Mouse (Mus musculus): ENCODE measurements around the gene Olfr698. TPM values are rescaled to one million over a fixed set of nuclear protein-coding genes. Genes with fewer than 3 reads are reported as not detected.
"Not testable (repeated sequence)": the region's sequence is repeated elsewhere in the genome, so short reads cannot be mapped to it uniquely, and the experiment has no call there.

The Olfr698 gene
- total and polyA plus RNA-seq, 2 experiments: not detected

DNA sequence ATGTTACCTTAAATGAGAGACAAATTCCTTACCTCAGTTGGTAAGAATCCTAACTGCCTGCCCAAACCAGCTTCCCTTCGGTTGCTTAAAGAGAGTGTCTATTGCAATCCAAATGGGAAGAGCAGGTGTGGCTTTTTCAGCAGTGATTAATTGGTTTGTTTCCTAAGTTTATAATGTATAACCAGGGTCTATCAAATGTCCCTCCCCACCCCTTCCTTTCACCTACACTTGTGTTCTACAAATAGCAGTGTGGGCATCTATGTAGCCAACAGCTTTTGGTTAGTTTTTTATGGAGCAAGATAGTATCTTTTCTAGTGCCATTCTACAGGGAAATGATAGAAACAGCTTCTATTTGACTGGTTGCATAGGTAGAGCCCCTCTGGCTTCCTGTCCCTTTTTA is 12.9 kb downstream of the Olfr698 start, which contains the start of gene Olfr697:
TSS of gene Olfr697 (minus strand) at position 101 of the 400 bp plus-strand sequence.
- H3K79me2 ChIP-seq (ENCODE audit: control insufficient read depth, insufficient read depth, low read length): no peaks in the 10 kb centered on the region
- no peaks in the 10 kb centered on the region for H3K4me1 ChIP-seq (ENCODE audit: control insufficient read depth, insufficient read depth, low read length)
- no peak for DNase-seq (ENCODE audit: extremely low read depth, low read depth, low spot score)
- H3K36me3 ChIP-seq (ENCODE audit: control insufficient read depth, insufficient read depth, low read length): no peaks in the 10 kb centered on the region
- H3K27ac ChIP-seq (replicated peaks; ENCODE audit: insufficient read depth, low read depth, low read length): no peak within 1 kb of the TSS
- H3K4me3 ChIP-seq (ENCODE audit: insufficient read depth, low read depth, low read length): no peak within 1 kb of the TSS
- no peak for TF ChIP-seq CTCF (IDR thresholded peaks at IDR 0.05; ENCODE audit: low read depth, low read length)
- no peak for TF ChIP-seq POLR2A (IDR thresholded peaks at IDR 0.05; ENCODE audit: extremely low read depth, insufficient read depth, low read length)
- 85% methylated on average over 1 of the region's 1 CpGs for WGBS
- H3K27me3 ChIP-seq (ENCODE audit: control insufficient read depth, insufficient read depth, low read length): no peaks in the 10 kb centered on the region
- H3K9ac ChIP-seq (ENCODE audit: low read depth, low read length): no peak within 1 kb of the TSS

DNA sequence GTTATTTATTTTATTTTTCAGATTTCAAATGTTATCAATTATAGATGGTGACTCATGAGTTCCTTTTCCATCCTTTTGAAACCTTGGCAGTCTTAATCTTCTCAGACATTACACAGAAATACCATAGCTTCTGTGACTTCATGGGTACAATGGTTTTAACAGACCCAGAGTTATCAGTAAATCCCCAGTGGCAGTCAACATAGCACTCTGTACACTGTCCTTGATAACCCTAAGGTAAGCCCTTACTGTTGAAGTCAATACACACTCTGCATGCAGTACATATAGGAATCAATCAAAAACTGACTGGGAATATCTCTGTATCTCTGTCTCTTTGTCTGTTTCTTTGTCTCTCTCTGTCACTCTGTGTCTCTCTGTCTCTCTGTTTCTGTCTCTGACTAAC is 18.2 kb downstream of the Olfr698 start:
- Histone ChIP-seq H3K79me2 (ENCODE audit: control insufficient read depth, insufficient read depth, low read length) (no peaks in the 10 kb centered on the region), H3K36me3 (ENCODE audit: control insufficient read depth, insufficient read depth, low read length) (no peaks in the 10 kb centered on the region), H3K9ac (ENCODE audit: low read depth, low read length) (no peak overlapping the region), H3K4me3 (ENCODE audit: insufficient read depth, low read depth, low read length) (no peak overlapping the region), H3K27me3 (ENCODE audit: control insufficient read depth, insufficient read depth, low read length) (no peaks in the 10 kb centered on the region), H3K27ac (replicated peaks; ENCODE audit: insufficient read depth, low read depth, low read length) (no peak overlapping the region), H3K4me1 (ENCODE audit: control insufficient read depth, insufficient read depth, low read length) (no peaks in the 10 kb centered on the region)
- no peak for DNase-seq (ENCODE audit: extremely low read depth, low read depth, low spot score)
- TF ChIP-seq POLR2A (IDR thresholded peaks at IDR 0.05; ENCODE audit: extremely low read depth, insufficient read depth, low read length) (no peak), CTCF (IDR thresholded peaks at IDR 0.05; ENCODE audit: low read depth, low read length) (no peak)

DNA sequence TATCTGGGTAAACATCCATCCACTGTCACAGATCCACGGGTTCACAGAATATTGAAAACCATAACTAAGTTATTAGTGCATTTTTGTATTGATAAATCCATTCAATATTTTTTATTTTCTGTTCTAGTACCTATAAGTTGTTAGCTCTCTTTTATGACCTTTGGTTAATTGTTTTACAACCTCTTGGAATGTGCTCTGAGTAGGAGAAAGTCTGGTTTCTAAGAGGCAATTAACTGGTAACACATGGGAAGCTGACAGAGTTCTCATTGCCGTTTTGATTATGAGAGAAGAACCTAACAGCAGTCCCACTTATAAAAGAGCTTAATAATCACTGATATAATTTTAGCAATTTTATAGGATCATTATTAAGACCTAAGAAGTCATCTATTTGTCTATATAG is 21.5 kb downstream of the Olfr698 start:
- Histone ChIP-seq H3K9ac (ENCODE audit: low read depth, low read length) (no peak overlapping the region), H3K36me3 (ENCODE audit: control insufficient read depth, insufficient read depth, low read length) (no peaks in the 10 kb centered on the region), H3K79me2 (ENCODE audit: control insufficient read depth, insufficient read depth, low read length) (no peaks in the 10 kb centered on the region), H3K4me3 (ENCODE audit: insufficient read depth, low read depth, low read length) (no peak overlapping the region), H3K27ac (replicated peaks; ENCODE audit: insufficient read depth, low read depth, low read length) (no peak overlapping the region), H3K27me3 (ENCODE audit: control insufficient read depth, insufficient read depth, low read length) (no peaks in the 10 kb centered on the region), H3K4me1 (ENCODE audit: control insufficient read depth, insufficient read depth, low read length) (no peaks in the 10 kb centered on the region)
- 64% methylated on average over 2 of the region's 2 CpGs for WGBS
- no peak for DNase-seq (ENCODE audit: extremely low read depth, low read depth, low spot score)
- TF ChIP-seq POLR2A (IDR thresholded peaks at IDR 0.05; ENCODE audit: extremely low read depth, insufficient read depth, low read length) (no peak), CTCF (IDR thresholded peaks at IDR 0.05; ENCODE audit: low read depth, low read length) (no peak)

DNA sequence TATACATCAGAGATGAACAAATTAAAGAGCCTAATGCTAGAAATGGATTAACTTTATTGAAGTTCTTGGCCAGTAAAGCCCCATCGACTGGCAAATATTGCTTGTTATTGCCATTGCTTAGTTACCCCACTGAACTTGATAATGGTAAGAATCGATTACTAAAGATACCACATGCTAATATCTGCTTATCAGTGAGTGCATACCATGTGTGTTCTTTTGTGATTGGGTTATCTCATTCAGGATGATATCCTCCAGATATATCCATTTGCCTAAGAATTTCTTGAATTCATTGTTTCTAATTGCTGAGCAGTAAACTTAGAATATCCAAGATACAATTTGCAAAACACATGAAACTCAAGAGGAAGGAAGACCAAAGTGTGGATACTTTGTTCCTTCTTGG is 29.5 kb downstream of the Olfr698 start:
- H3K79me2 ChIP-seq (ENCODE audit: control insufficient read depth, insufficient read depth, low read length); H3K27me3 ChIP-seq (ENCODE audit: control insufficient read depth, insufficient read depth, low read length); DNase-seq (ENCODE audit: extremely low read depth, low read depth, low spot score); H3K27ac ChIP-seq (replicated peaks; ENCODE audit: insufficient read depth, low read depth, low read length); H3K9ac ChIP-seq (ENCODE audit: low read depth, low read length); H3K4me3 ChIP-seq (ENCODE audit: insufficient read depth, low read depth, low read length); H3K4me1 ChIP-seq (ENCODE audit: control insufficient read depth, insufficient read depth, low read length); H3K36me3 ChIP-seq (ENCODE audit: control insufficient read depth, insufficient read depth, low read length): not testable (repeated sequence)
- 85% methylated on average over 2 of the region's 2 CpGs for WGBS

DNA sequence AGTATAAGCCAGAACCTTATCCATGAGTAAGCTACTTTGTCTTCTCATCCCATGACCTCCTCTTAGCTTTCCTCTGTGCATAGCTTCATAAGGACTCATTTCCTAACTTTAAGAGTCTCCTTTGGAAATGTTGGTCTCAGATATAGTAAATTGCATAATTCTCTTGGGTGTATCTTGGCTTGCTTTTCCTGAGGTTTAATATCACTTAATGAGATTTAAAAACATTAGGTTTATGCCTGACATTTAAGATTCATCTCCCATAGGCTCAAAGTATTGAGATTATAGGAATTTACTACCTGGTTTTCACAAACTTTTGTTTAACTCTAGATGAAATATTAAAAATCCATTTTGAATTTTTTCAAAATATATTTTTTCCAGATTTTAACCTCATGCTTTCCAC is 38.9 kb downstream of the Olfr698 start, which contains the start of gene Olfr695:
TSS of gene Olfr695 (minus strand) at position 101 of the 400 bp plus-strand sequence.
- TF ChIP-seq CTCF (IDR thresholded peaks at IDR 0.05; ENCODE audit: low read depth, low read length): no peak
- no peak for TF ChIP-seq POLR2A (IDR thresholded peaks at IDR 0.05; ENCODE audit: extremely low read depth, insufficient read depth, low read length)
- Histone ChIP-seq H3K4me3 (ENCODE audit: insufficient read depth, low read depth, low read length) (no peak within 1 kb of the TSS), H3K27me3 (ENCODE audit: control insufficient read depth, insufficient read depth, low read length) (no peaks in the 10 kb centered on the region), H3K79me2 (ENCODE audit: control insufficient read depth, insufficient read depth, low read length) (no peaks in the 10 kb centered on the region), H3K36me3 (ENCODE audit: control insufficient read depth, insufficient read depth, low read length) (no peaks in the 10 kb centered on the region), H3K4me1 (ENCODE audit: control insufficient read depth, insufficient read depth, low read length) (no peaks in the 10 kb centered on the region), H3K27ac (replicated peaks; ENCODE audit: insufficient read depth, low read depth, low read length) (no peak within 1 kb of the TSS), H3K9ac (ENCODE audit: low read depth, low read length) (no peak within 1 kb of the TSS)
- no peak for DNase-seq (ENCODE audit: extremely low read depth, low read depth, low spot score)

DNA sequence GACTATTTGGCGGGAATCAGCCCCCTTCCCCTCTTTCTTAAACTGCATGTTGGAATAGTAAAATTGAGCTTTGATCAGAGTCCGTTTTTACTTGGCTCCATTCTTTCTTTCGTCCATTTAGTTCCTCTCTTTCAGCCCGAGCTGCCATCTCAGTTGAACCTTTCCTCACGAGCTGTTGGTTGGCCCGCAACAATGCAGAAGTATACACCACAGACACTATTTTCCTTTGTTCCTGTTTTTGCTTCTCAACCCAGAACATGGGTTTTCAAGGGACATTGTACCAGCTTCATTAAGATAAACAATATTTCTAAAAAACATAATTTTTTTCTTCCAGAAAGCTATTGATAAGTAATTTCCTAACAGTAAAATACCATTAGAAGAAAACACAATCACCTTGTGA is 43.7 kb downstream of the Olfr698 start:
- WGBS: 89% methylated on average over 6 of the region's 6 CpGs
- H3K4me1 ChIP-seq (ENCODE audit: control insufficient read depth, insufficient read depth, low read length): no peaks in the 10 kb centered on the region
- no peak overlapping the region for H3K9ac ChIP-seq (ENCODE audit: low read depth, low read length)
- H3K79me2 ChIP-seq (ENCODE audit: control insufficient read depth, insufficient read depth, low read length): no peaks in the 10 kb centered on the region
- no peaks in the 10 kb centered on the region for H3K36me3 ChIP-seq (ENCODE audit: control insufficient read depth, insufficient read depth, low read length)
- H3K27ac ChIP-seq (replicated peaks; ENCODE audit: insufficient read depth, low read depth, low read length): no peak overlapping the region
- no peaks in the 10 kb centered on the region for H3K27me3 ChIP-seq (ENCODE audit: control insufficient read depth, insufficient read depth, low read length)
- no peak overlapping the region for H3K4me3 ChIP-seq (ENCODE audit: insufficient read depth, low read depth, low read length)
- TF ChIP-seq CTCF (IDR thresholded peaks at IDR 0.05; ENCODE audit: low read depth, low read length): no peak
- no peak for TF ChIP-seq POLR2A (IDR thresholded peaks at IDR 0.05; ENCODE audit: extremely low read depth, insufficient read depth, low read length)
- peak; percentile 6 for DNase-seq (ENCODE audit: extremely low read depth, low read depth, low spot score)

DNA sequence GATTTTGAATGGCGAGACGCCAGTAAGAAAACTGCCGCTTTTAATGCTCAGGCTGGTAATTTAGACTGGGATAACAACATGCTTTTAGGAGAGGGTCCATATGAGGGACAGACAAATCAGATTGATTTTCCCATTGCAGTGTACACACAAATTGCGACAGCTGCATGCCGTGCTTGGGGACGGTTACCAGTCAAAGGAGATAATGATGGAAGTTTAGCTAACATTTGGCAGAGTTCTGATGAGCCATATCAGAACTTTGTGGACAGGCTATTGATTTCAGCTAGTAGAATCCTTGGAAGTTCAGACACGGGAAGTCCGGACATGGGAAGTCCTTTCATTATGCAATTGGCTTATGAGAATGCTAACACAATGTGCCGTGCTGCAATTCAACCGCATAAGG is 47.5 kb downstream of the Olfr698 start:
- not testable (repeated sequence) for H3K27ac ChIP-seq (replicated peaks; ENCODE audit: insufficient read depth, low read depth, low read length); H3K9ac ChIP-seq (ENCODE audit: low read depth, low read length); H3K27me3 ChIP-seq (ENCODE audit: control insufficient read depth, insufficient read depth, low read length); H3K36me3 ChIP-seq (ENCODE audit: control insufficient read depth, insufficient read depth, low read length); H3K4me1 ChIP-seq (ENCODE audit: control insufficient read depth, insufficient read depth, low read length); H3K4me3 ChIP-seq (ENCODE audit: insufficient read depth, low read depth, low read length); H3K79me2 ChIP-seq (ENCODE audit: control insufficient read depth, insufficient read depth, low read length)
- DNase-seq (ENCODE audit: extremely low read depth, low read depth, low spot score): peak; percentile 97
- WGBS: 33% methylated on average over 10 of the region's 10 CpGs

Data from liver, adult 2 months (tissue).